Mouse (Mus musculus): Measurements from ENCODE around the gene Dennd2c.
"Not testable (repeated sequence)": the region's sequence is repeated elsewhere in the genome, so short reads cannot be mapped to it uniquely, and the experiment has no call there.

The Dennd2c gene

GRCm38 (mm10) chr3:103169771-103170170, 67.4 kb downstream of the Dennd2c start:
- DNase-seq (ENCODE audit: low spot score): peak; percentile 74

GRCm38 (mm10) chr3:103171505-103172267, 69.3 kb downstream of the Dennd2c start, which contains the start of gene Bcas2:
Gene Bcas2, plus strand, starts transcription at chr3:103171655.
- peak; percentile 98 for DNase-seq (ENCODE audit: low spot score)

- DNase-seq (ENCODE audit: low spot score): peak; percentile 25
Observed at GRCm38 (mm10) chr3:103172615-103173014, 70.2 kb downstream of the Dennd2c start.

GRCm38 (mm10) chr3:103176740-103177139, 74.3 kb downstream of the Dennd2c start:
- no peak for DNase-seq (ENCODE audit: low spot score)

- DNase-seq (ENCODE audit: low spot score): no peak
Observed at GRCm38 (mm10) chr3:103179527-103179926, 77.1 kb downstream of the Dennd2c start.

- no peak for DNase-seq (ENCODE audit: low spot score)
Observed at GRCm38 (mm10) chr3:103181171-103181570, 78.8 kb downstream of the Dennd2c start.

GRCm38 (mm10) chr3:103182821-103183220, 80.4 kb downstream of the Dennd2c start:
- DNase-seq (ENCODE audit: low spot score): no peak

- DNase-seq (ENCODE audit: low spot score): not testable (repeated sequence)
Observed at GRCm38 (mm10) chr3:103184467-103184866, 82.1 kb downstream of the Dennd2c start.

GRCm38 (mm10) chr3:103188451-103188850, 86.0 kb downstream of the Dennd2c start:
- DNase-seq (ENCODE audit: low spot score): no peak

GRCm38 (mm10) chr3:103188856-103189255, 86.5 kb downstream of the Dennd2c start:
- DNase-seq (ENCODE audit: low spot score): no peak

GRCm38 (mm10) chr3:103192161-103192560, 89.8 kb downstream of the Dennd2c start:
- DNase-seq (ENCODE audit: low spot score): no peak

- no peak for DNase-seq (ENCODE audit: low spot score)
Observed at GRCm38 (mm10) chr3:103193186-103193585, 90.8 kb downstream of the Dennd2c start.

- no peak for DNase-seq (ENCODE audit: low spot score)
Observed at GRCm38 (mm10) chr3:103196320-103196823, 94.0 kb downstream of the Dennd2c start.

GRCm38 (mm10) chr3:103199386-103199785, 97.0 kb downstream of the Dennd2c start:
- no peak for DNase-seq (ENCODE audit: low spot score)

GRCm38 (mm10) chr3:103201105-103201504, 98.7 kb downstream of the Dennd2c start:
- not testable (repeated sequence) for DNase-seq (ENCODE audit: low spot score)

GRCm38 (mm10) chr3:103203554-103203953, 101.2 kb downstream of the Dennd2c start:
- DNase-seq (ENCODE audit: low spot score): no peak

- DNase-seq (ENCODE audit: low spot score): no peak
Observed at GRCm38 (mm10) chr3:103204445-103204844, 102.0 kb downstream of the Dennd2c start.

- no peak for DNase-seq (ENCODE audit: low spot score)
Observed at GRCm38 (mm10) chr3:103206393-103206792, 104.0 kb downstream of the Dennd2c start.

GRCm38 (mm10) chr3:103207749-103208148, 105.3 kb downstream of the Dennd2c start:
- no peak for DNase-seq (ENCODE audit: low spot score)

GRCm38 (mm10) chr3:103208237-103208636, 105.8 kb downstream of the Dennd2c start:
- DNase-seq (ENCODE audit: low spot score): no peak

GRCm38 (mm10) chr3:103211101-103211500, 108.7 kb downstream of the Dennd2c start:
- no peak for DNase-seq (ENCODE audit: low spot score)

GRCm38 (mm10) chr3:103212142-103212541, 109.7 kb downstream of the Dennd2c start:
- DNase-seq (ENCODE audit: low spot score): no peak

GRCm38 (mm10) chr3:103213537-103213936, 111.1 kb downstream of the Dennd2c start:
- DNase-seq (ENCODE audit: low spot score): no peak
